Mouse (Mus musculus) embryonic facial prominence, embryonic 15.5 days (tissue): ENCODE results near the gene Tex2. TPM values are rescaled to one million over a fixed set of nuclear protein-coding genes. Genes with fewer than 3 reads are reported as not detected.

Experiments
- ATAC-seq: fragments of 200-750 bp; cut with Nextera tagmentation; 2 replicates; pipeline ENCODE4 v1.8.0; 2017; ENCODE audit warnings: low read depth, moderate TSS enrichment; ENCODE audit not compliant: insufficient number of reproducible peaks, low FRiP score, low TSS enrichment
- H3K27ac ChIP-seq: fragments of 300-500 bp; sonication (generic); replicated peaks from 2 replicates; pipeline ENCODE4 v1.5.1; 2015; ENCODE audit warnings: mild to moderate bottlenecking, inconsistent platforms
- H3K27me3 ChIP-seq: fragments of 300-500 bp; sonication (generic); 2 replicates; pipeline ENCODE4 v1.6.1; 2015; ENCODE audit warnings: inconsistent platforms
- H3K36me3 ChIP-seq: fragments of 300-500 bp; sonication (generic); 2 replicates; pipeline ENCODE4 v1.6.1; 2015; ENCODE audit warnings: mild to moderate bottlenecking, inconsistent platforms
- H3K4me1 ChIP-seq: fragments of 300-500 bp; sonication (generic); 2 replicates; pipeline ENCODE4 v1.6.1; 2015; ENCODE audit warnings: inconsistent platforms
- H3K4me2 ChIP-seq: fragments of 300-500 bp; sonication (generic); replicated peaks from 2 replicates; pipeline ENCODE4 v1.6.1; 2015; ENCODE audit warnings: mild to moderate bottlenecking, inconsistent platforms
- H3K4me3 ChIP-seq: fragments of 300-500 bp; sonication (generic); replicated peaks from 2 replicates; pipeline ENCODE4 v1.5.1; 2015; ENCODE audit warnings: mild to moderate bottlenecking, inconsistent platforms
- H3K9ac ChIP-seq: fragments of 300-500 bp; sonication (generic); 2 replicates; pipeline ENCODE4 v1.6.1; 2015; ENCODE audit warnings: inconsistent platforms
- H3K9me3 ChIP-seq: fragments of 300-500 bp; sonication (generic); replicated peaks from 2 replicates; pipeline ENCODE4 v1.6.1; 2016; ENCODE audit warnings: inconsistent platforms
- WGBS: fragments of 180-500 bp; shearing (Covaris S2); methylation state at CpG from one replicate; pipeline ENCODE4 v1.1.7; 2015; 5-methylcytosine and 5-hydroxymethylcytosine counted together
- polyA plus RNA-seq: library from polyadenylated mRNA; unstranded; fragments of >200 nt; fragmentation: Nextera tagmentation; extraction: Ambion mirVana; gene quantifications from 2 replicates; pipeline ENCODE4 v1.2.1, GENCODE M21; 2015

Gene Tex2
- polyA plus RNA-seq, 1 experiment from 2014 or later = 11.9 TPM

GRCm38 (mm10) chr11:106540506-106541268 lies 72.5 kb downstream of the Tex2 start:
- WGBS = 55% methylated on average over 13 of the region's 13 CpGs
- H3K4me3 ChIP-seq = no peak overlapping the region
- H3K9ac ChIP-seq = no peak overlapping the region
- ATAC-seq = no peak
- H3K9me3 ChIP-seq = no peaks in the 10 kb centered on the region
- no peak overlapping the region for H3K27ac ChIP-seq
- H3K36me3 ChIP-seq = peaks cover 15% of the 10 kb centered on the region
- no peaks in the 10 kb centered on the region for H3K27me3 ChIP-seq
- 0 out of 2 replicates have a peak, but pooled peaks cover 4% of the 10 kb centered on the region for H3K4me1 ChIP-seq
- no peak overlapping the region for H3K4me2 ChIP-seq

DNA sequence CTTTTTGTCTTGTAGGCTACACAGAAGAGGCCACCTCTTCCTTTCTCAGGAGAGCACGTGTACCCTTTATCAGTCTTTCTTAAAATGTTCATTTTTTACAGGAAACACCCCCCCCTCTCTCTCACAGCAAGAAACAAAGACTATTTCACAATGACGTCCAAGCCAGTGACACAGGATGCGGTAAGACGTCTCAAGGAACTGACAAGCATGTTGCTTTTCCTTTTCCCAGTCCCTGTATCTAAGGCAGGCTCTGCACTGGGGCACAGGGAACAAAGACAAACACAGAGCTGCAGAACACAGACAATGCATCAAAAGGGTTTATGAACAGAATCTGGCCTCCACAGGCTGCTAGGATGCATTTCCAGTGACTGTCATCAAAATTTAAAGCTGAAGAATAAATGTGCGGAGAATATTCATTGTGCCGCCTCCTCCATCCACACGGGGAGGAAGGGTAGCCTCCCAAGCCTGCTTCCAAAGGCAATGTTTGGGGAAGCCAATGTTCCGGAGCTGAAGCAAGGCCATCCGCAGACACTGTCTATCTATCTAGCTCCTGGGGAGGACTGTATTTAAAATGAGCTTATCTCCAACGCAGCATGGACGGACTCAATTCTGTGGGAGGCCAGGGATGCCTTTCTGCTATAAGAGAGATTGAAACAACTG lies 76.8 kb downstream of the Tex2 start:
- no peak for ATAC-seq
- 61% methylated on average over 11 of the region's 11 CpGs for WGBS

GRCm38 (mm10) chr11:106535660-106536252 lies 77.5 kb downstream of the Tex2 start:
- Histone ChIP-seq H3K27me3 (no peaks in the 10 kb centered on the region), H3K4me2 (no peak overlapping the region), H3K9ac (no peak overlapping the region), H3K27ac (no peak overlapping the region), H3K4me3 (no peak overlapping the region), H3K9me3 (no peaks in the 10 kb centered on the region), H3K36me3 (peaks cover 6% of the 10 kb centered on the region; the same call in 1 of the 2 replicates), H3K4me1 (peaks cover 21% of the 10 kb centered on the region)
- 79% methylated on average over 9 of the region's 9 CpGs for WGBS
- ATAC-seq = peak; percentile 31; the same call in 1 of the 2 replicates

More for the DNA sequence above, 76.8 kb downstream of the Tex2 start:
- Histone ChIP-seq H3K27ac (peak overlapping the region; percentile 44; the same call in 1 of the 2 replicates), H3K9ac (no peak overlapping the region), H3K27me3 (no peaks in the 10 kb centered on the region), H3K4me2 (no peak overlapping the region), H3K4me3 (no peak overlapping the region), H3K9me3 (no peaks in the 10 kb centered on the region), H3K36me3 (peaks cover 6% of the 10 kb centered on the region; the same call in 1 of the 2 replicates), H3K4me1 (peaks cover 21% of the 10 kb centered on the region)

DNA sequence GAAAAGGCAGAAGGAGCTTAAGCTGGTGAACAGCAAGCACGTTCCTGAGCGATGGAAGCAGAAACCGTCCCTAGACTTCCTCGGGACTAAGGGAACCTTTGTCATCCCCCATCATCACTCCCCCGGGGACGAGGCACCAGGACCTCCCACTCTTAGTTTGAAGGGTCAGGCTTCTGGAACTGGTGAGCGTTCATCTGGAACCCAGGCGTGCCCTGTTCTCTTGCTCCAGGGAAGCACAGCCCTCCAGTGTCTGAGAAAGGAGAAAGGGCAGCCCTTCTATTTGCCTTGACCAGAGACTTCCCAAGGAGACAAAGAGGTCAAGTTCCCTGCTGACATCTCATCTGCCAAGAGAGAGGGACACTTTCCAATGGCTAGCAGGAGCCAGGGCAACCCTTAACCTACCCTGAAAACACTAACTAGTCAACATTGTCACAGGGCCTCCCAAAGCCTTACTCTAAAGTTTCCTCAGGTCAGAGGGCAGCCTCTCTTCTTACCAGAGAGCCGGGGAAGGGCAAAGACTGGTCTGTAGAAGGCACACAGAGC lies 80.9 kb downstream of the Tex2 start:
- no peak overlapping the region for H3K4me3 ChIP-seq
- H3K27ac ChIP-seq = no peak overlapping the region
- peaks cover 6% of the 10 kb centered on the region; the same call in 1 of the 2 replicates for H3K36me3 ChIP-seq
- H3K27me3 ChIP-seq = no peaks in the 10 kb centered on the region
- 67% methylated on average over 9 of the region's 9 CpGs for WGBS
- no peak overlapping the region for H3K4me2 ChIP-seq
- ATAC-seq = no peak
- peaks cover 17% of the 10 kb centered on the region for H3K4me1 ChIP-seq
- H3K9ac ChIP-seq = no peak overlapping the region
- no peaks in the 10 kb centered on the region for H3K9me3 ChIP-seq

- Histone ChIP-seq H3K4me3 (no peak overlapping the region), H3K9me3 (no peaks in the 10 kb centered on the region), H3K4me1 (peaks cover 13% of the 10 kb centered on the region), H3K36me3 (peaks cover 6% of the 10 kb centered on the region; the same call in 1 of the 2 replicates), H3K27ac (no peak overlapping the region), H3K4me2 (no peak overlapping the region), H3K27me3 (no peaks in the 10 kb centered on the region), H3K9ac (no peak overlapping the region)
- 62% methylated on average over 5 of the region's 5 CpGs for WGBS
- ATAC-seq = no peak
Observed at GRCm38 (mm10) chr11:106529786-106530185, 83.4 kb downstream of the Tex2 start.

DNA sequence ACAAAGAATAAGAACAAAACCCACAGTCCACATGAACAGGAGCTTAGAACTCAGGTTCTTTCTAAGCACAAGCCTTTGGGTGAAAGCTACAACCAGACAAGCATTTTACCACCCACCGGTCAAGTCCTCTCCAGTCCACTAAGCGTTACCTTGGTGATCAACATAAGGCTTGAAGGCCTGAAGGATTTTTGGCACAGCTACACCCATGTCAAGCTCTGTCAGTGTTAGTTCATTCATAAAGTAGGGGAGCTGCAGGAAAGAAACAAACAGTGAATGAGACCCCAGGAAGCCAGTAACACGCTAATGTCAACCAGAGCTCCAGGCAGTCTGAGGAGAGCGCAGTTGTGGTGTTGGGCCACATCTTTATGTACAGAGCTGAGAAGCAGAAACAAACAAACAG lies 84.1 kb downstream of the Tex2 start:
- H3K27ac ChIP-seq = no peak overlapping the region
- H3K4me2 ChIP-seq = no peak overlapping the region
- peaks cover 8% of the 10 kb centered on the region for H3K4me1 ChIP-seq
- 87% methylated on average over 4 of the region's 4 CpGs for WGBS
- no peaks in the 10 kb centered on the region for H3K9me3 ChIP-seq
- no peak for ATAC-seq
- H3K27me3 ChIP-seq = no peaks in the 10 kb centered on the region
- H3K9ac ChIP-seq = no peak overlapping the region
- no peak overlapping the region for H3K4me3 ChIP-seq
- peaks cover 6% of the 10 kb centered on the region; the same call in 1 of the 2 replicates for H3K36me3 ChIP-seq

- no peak overlapping the region for H3K9ac ChIP-seq
- 15% methylated on average over 1 of the region's 1 CpGs for WGBS
- H3K4me2 ChIP-seq = no peak overlapping the region
- no peak for ATAC-seq
- no peaks in the 10 kb centered on the region for H3K27me3 ChIP-seq
- H3K4me3 ChIP-seq = no peak overlapping the region
- no peaks in the 10 kb centered on the region for H3K9me3 ChIP-seq
- no peak overlapping the region for H3K27ac ChIP-seq
- H3K4me1 ChIP-seq = no peaks in the 10 kb centered on the region
- H3K36me3 ChIP-seq = peaks cover 6% of the 10 kb centered on the region; the same call in 1 of the 2 replicates
Observed at GRCm38 (mm10) chr11:106527926-106528325, 85.3 kb downstream of the Tex2 start.

- ATAC-seq = no peak
Observed at GRCm38 (mm10) chr11:106527147-106527821, 85.9 kb downstream of the Tex2 start.

DNA sequence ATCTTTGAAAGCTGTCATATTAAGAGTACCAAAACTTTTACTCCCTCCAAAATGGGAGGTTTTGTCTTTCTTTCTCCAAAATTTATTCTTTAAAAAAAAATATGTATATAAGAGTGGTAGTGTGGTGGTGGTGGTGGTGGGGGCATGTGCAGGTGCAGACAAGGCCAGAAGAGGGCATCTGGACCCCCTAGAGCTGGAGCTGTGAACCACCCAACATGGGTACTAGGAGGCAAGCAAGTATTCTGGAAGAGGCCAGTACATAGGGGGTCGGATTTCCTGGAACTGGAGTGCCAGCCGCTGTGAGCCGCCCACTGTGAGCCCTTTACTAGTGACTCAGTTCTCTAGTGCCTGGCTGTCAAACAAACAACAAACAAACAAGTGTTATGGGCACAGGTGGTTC lies 90.7 kb downstream of the Tex2 start:
- H3K4me2 ChIP-seq = no peak overlapping the region
- H3K4me1 ChIP-seq = peaks cover 13% of the 10 kb centered on the region
- 43% methylated on average over 3 of the region's 3 CpGs for WGBS
- H3K9me3 ChIP-seq = no peaks in the 10 kb centered on the region
- no peaks in the 10 kb centered on the region for H3K27me3 ChIP-seq
- no peak for ATAC-seq
- no peak overlapping the region for H3K4me3 ChIP-seq
- H3K36me3 ChIP-seq = no peaks in the 10 kb centered on the region; the same call in 1 of the 2 replicates
- H3K27ac ChIP-seq = no peak overlapping the region
- no peak overlapping the region for H3K9ac ChIP-seq

More at GRCm38 (mm10) chr11:106527147-106527821, 85.9 kb downstream of the Tex2 start:
- Histone ChIP-seq H3K4me1 (no peaks in the 10 kb centered on the region), H3K27me3 (no peaks in the 10 kb centered on the region), H3K9me3 (no peaks in the 10 kb centered on the region), H3K36me3 (peaks cover under 1% of the 10 kb centered on the region; the same call in 1 of the 2 replicates), H3K9ac (no peak overlapping the region), H3K4me2 (no peak overlapping the region), H3K27ac (no peak overlapping the region), H3K4me3 (no peak overlapping the region)
- WGBS = 58% methylated on average over 10 of the region's 10 CpGs

- Histone ChIP-seq H3K4me1 (peaks cover 15% of the 10 kb centered on the region), H3K9me3 (no peaks in the 10 kb centered on the region), H3K36me3 (no peaks in the 10 kb centered on the region; the same call in 1 of the 2 replicates), H3K9ac (no peak overlapping the region), H3K4me2 (no peak overlapping the region), H3K27ac (no peak overlapping the region), H3K4me3 (no peak overlapping the region), H3K27me3 (no peaks in the 10 kb centered on the region)
- WGBS = 54% methylated on average over 4 of the region's 4 CpGs
- ATAC-seq = no peak
Observed at GRCm38 (mm10) chr11:106521612-106522011, 91.6 kb downstream of the Tex2 start.
